Mouse (Mus musculus): ENCODE results near the gene Slc44a2. TPM values are rescaled to one million over a fixed set of nuclear protein-coding genes. Genes with fewer than 3 reads are reported as not detected.
A peak's percentile ranks its signal among the peaks of the same experiment; 100 is the strongest.
"Not testable (repeated sequence)": the region's sequence is repeated elsewhere in the genome, so short reads cannot be mapped to it uniquely, and the experiment has no call there.

The Slc44a2 gene
- polyA plus RNA-seq, 1 experiment from 2014 or later = 70.4 TPM

DNA sequence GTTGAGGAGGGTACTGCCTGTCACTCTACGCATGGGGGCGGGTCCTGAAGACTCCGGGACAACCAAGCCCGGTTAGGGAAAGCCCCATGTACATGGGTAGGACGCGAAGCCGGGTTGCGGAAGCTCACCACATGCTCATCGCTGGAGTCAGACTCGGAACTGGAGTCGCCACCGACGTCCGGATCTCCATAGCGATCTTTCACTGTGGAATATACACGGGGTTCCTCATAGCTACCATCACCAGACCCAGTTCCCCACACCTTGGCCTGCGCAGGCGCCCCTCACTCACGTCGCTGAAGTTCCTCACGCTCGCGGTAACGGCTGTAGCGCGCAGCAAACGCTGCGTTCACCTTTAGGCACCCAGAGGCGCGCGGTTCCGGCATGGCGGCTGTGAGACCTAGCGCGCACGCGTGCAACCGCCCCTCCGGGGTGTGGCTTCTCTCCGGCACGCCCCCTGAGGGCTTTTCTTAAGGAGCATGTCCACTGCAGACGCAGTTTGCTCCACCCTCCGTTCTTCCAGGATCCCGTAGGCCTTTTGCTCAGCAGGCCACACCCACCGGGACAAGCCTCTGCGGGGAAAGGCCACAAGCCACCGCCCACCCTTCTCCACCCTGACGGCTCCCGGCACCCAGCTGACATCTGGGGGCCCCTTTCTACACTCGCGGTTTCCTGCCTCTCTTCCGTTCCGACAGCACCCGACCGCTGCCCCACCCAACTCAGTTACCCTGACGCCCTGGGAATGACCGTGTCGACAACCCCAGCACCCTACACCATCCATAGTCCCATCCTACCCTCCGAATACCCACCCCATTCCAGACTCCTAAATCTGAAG, 32.7 kb upstream of the Slc44a2 start, which contains the start of gene Kri1:
TSS of gene Kri1 (minus strand) at position 399 of the 832 bp plus-strand sequence.
- H3K4me3 ChIP-seq = peak within 1 kb of the TSS; percentile 92
- H3K27me3 ChIP-seq (ENCODE audit: insufficient read depth, poor library complexity, severe bottlenecking) = no peaks in the 10 kb centered on the region
- peaks cover 38% of the 10 kb centered on the region for H3K36me3 ChIP-seq
- H3K27ac ChIP-seq = peak within 1 kb of the TSS; percentile 92
- peaks cover 38% of the 10 kb centered on the region for H3K4me1 ChIP-seq
- under 1% methylated on average over 59 of the region's 59 CpGs for WGBS
- peak; percentile 99 for DNase-seq (ENCODE audit: low spot score)
- H3K9me3 ChIP-seq = no peaks in the 10 kb centered on the region

GRCm38 (mm10) chr9:21288404-21289336, 31.8 kb upstream of the Slc44a2 start:
- H3K27me3 ChIP-seq (ENCODE audit: insufficient read depth, poor library complexity, severe bottlenecking) = no peaks in the 10 kb centered on the region
- WGBS = 73% methylated on average over 13 of the region's 13 CpGs
- no peak for DNase-seq (ENCODE audit: low spot score)
- H3K27ac ChIP-seq = peak overlapping the region; percentile 92
- no peaks in the 10 kb centered on the region for H3K9me3 ChIP-seq
- peaks cover 33% of the 10 kb centered on the region for H3K36me3 ChIP-seq
- peak overlapping the region; percentile 92 for H3K4me3 ChIP-seq
- peaks cover 38% of the 10 kb centered on the region for H3K4me1 ChIP-seq

DNA sequence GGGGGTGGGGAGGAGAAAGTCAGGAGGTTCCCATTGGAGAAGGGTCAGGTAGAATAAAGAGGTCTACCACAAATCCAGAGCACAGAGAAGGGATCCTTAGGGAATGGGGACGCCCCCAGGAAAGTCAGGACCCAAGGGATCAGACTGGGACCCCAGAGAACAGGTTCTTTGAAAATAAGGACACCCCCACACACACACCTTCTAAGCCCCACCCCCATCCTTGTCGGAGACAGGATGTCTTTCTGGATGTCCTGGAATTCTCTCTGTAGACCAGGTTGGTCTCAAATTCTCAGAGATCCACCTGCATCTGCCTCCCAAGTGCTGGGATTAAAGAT, 31.2 kb upstream of the Slc44a2 start:
- 81% methylated on average over 2 of the region's 2 CpGs for WGBS
- H3K36me3 ChIP-seq = peaks cover 26% of the 10 kb centered on the region
- no peak for DNase-seq (ENCODE audit: low spot score)
- H3K4me3 ChIP-seq = peak overlapping the region; percentile 92
- no peaks in the 10 kb centered on the region for H3K9me3 ChIP-seq
- peak overlapping the region; percentile 92 for H3K27ac ChIP-seq
- H3K27me3 ChIP-seq (ENCODE audit: insufficient read depth, poor library complexity, severe bottlenecking) = no peaks in the 10 kb centered on the region
- H3K4me1 ChIP-seq = peaks cover 38% of the 10 kb centered on the region

- no peak for DNase-seq (ENCODE audit: low spot score)
- WGBS = under 1% methylated on average over 20 of the region's 20 CpGs
- H3K4me1 ChIP-seq = peaks cover 38% of the 10 kb centered on the region
Measured at GRCm38 (mm10) chr9:21290589-21290988, 29.9 kb upstream of the Slc44a2 start.

GRCm38 (mm10) chr9:21291022-21291787, 29.3 kb upstream of the Slc44a2 start, which contains the start of gene Cdkn2d:
Gene Cdkn2d (minus strand): TSS chr9:21291407.
- Histone ChIP-seq H3K27ac (peak within 1 kb of the TSS; percentile 89), H3K9me3 (no peaks in the 10 kb centered on the region), H3K27me3 (ENCODE audit: insufficient read depth, poor library complexity, severe bottlenecking) (no peaks in the 10 kb centered on the region), H3K36me3 (peaks cover 11% of the 10 kb centered on the region), H3K4me3 (peak within 1 kb of the TSS; percentile 92), H3K4me1 (peaks cover 38% of the 10 kb centered on the region)
- peak; percentile 100 for DNase-seq (ENCODE audit: low spot score)
- under 1% methylated on average over 43 of the region's 51 CpGs for WGBS

More at GRCm38 (mm10) chr9:21290589-21290988, 29.9 kb upstream of the Slc44a2 start:
- Histone ChIP-seq H3K9me3 (no peaks in the 10 kb centered on the region), H3K27me3 (ENCODE audit: insufficient read depth, poor library complexity, severe bottlenecking) (no peaks in the 10 kb centered on the region), H3K4me3 (peak overlapping the region; percentile 92), H3K27ac (peak overlapping the region; percentile 89), H3K36me3 (peaks cover 15% of the 10 kb centered on the region)

DNA sequence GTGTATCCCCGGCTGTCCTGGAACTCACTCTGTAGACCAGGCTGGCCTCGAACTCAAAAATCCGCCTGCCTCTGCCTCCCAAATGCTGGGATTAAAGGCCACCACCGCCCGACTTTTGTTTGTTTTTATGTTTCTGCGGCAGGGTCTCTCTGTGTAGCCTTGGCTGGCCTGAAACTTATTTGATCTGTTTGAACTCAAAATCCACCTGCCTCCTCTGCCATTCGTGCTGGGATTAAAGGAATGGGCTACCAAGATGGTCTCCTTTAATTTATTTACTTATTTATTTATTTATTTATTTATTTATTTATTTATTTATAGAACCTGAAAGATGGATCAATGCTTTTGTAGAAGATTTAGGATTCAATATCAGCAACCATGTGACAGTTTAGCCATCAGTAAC, 28.6 kb upstream of the Slc44a2 start:
- H3K27me3 ChIP-seq (ENCODE audit: insufficient read depth, poor library complexity, severe bottlenecking); H3K9me3 ChIP-seq; H3K36me3 ChIP-seq; DNase-seq (ENCODE audit: low spot score): not testable (repeated sequence)
- peaks cover 31% of the 10 kb centered on the region for H3K4me1 ChIP-seq
- peak overlapping the region; percentile 92 for H3K4me3 ChIP-seq
- peak overlapping the region; percentile 86 for H3K27ac ChIP-seq
- 18% methylated on average over 7 of the region's 7 CpGs for WGBS

DNA sequence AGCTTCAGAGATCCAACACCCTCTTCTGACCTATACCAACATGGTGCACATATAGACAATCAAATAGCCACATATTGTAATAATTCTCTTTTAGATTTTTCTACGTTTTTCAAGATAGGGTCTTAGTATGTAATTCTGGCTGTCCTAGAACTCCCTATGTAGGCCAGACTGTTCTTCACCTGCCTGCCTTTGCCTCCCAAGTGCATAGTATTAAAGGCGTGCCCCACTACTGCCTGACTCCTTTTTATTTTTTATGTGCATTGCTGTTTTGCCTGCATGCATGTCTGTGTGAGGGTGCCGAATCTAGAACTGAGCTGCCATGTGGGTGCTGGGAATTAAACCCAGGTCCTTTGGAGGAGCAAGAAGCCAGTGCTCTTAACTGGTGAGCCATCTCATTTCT, 28.2 kb upstream of the Slc44a2 start:
- peaks cover 27% of the 10 kb centered on the region for H3K4me1 ChIP-seq
- no peaks in the 10 kb centered on the region for H3K27me3 ChIP-seq (ENCODE audit: insufficient read depth, poor library complexity, severe bottlenecking)
- peaks cover 8% of the 10 kb centered on the region for H3K36me3 ChIP-seq
- 91% methylated on average over 3 of the region's 3 CpGs for WGBS
- no peaks in the 10 kb centered on the region for H3K9me3 ChIP-seq
- H3K4me3 ChIP-seq = no peak overlapping the region
- DNase-seq (ENCODE audit: low spot score) = no peak
- peak overlapping the region; percentile 64; the same call in 1 of the 2 replicates for H3K27ac ChIP-seq

DNA sequence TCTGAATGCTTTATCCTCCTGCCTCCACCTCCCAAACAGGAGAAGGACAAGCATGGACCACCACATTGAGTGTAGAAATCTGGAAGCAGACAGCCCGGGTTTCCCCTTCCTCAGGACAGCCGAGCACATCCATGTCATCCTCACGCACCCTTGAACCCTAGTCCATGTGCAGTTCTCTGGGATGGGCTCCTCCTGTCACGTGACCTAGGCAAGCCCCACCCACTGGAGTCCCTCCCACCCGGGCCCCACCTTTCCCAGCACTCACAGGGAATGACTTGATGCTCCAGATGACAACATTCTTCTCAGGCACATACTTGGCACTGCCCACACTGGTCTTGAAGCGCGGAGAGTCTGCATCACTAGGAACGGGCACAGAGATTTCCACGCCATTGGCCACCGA, 21.5 kb upstream of the Slc44a2 start:
- Histone ChIP-seq H3K4me3 (no peak overlapping the region), H3K9me3 (no peaks in the 10 kb centered on the region), H3K27me3 (ENCODE audit: insufficient read depth, poor library complexity, severe bottlenecking) (no peaks in the 10 kb centered on the region), H3K27ac (no peak overlapping the region), H3K4me1 (no peaks in the 10 kb centered on the region), H3K36me3 (no peaks in the 10 kb centered on the region)
- no peak for DNase-seq (ENCODE audit: low spot score)
- 81% methylated on average over 10 of the region's 10 CpGs for WGBS

- Histone ChIP-seq H3K4me1 (peaks cover 11% of the 10 kb centered on the region), H3K27me3 (ENCODE audit: insufficient read depth, poor library complexity, severe bottlenecking) (no peaks in the 10 kb centered on the region)
- 73% methylated on average over 7 of the region's 7 CpGs for WGBS
Measured at GRCm38 (mm10) chr9:21305065-21305464, 15.4 kb upstream of the Slc44a2 start.

DNA sequence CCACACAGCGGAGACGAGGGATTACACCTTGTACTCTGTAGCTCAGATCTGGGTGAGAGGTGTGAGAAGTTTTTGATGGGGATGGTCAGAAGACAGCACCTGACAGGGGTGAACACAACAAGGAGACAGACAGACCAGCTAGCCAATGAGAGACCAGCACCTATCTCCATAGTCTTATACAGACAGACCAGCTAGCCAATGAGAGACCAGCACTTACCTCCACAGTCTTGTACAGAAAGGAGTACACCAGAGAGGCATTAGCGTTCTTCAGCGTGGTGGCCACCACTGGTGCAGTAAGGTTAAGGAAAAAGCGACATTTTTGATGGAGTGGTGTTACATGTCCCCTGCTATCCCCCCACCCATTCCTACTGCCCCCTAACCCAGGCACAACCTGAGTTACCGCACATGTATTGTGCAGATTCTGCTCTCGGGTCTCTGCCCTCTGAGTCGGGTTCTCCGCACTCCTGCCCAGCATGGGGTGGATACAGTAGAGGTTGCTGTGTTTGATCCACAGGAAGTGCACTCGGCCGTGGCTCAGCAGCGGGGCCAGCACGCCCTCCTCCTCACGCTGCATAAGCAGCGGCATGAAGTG, 11.3 kb upstream of the Slc44a2 start:
- WGBS = 68% methylated on average over 15 of the region's 15 CpGs
- Histone ChIP-seq H3K9me3 (no peaks in the 10 kb centered on the region), H3K4me1 (peaks cover 19% of the 10 kb centered on the region), H3K27ac (no peak overlapping the region), H3K36me3 (no peaks in the 10 kb centered on the region), H3K4me3 (0 out of 2 replicates have a peak overlapping the region, but pooled peaks have one; percentile 22), H3K27me3 (ENCODE audit: insufficient read depth, poor library complexity, severe bottlenecking) (peaks cover 19% of the 10 kb centered on the region)
- DNase-seq (ENCODE audit: low spot score) = no peak

More at GRCm38 (mm10) chr9:21305065-21305464, 15.4 kb upstream of the Slc44a2 start:
- DNase-seq (ENCODE audit: low spot score) = no peak
- no peaks in the 10 kb centered on the region for H3K36me3 ChIP-seq
- H3K9me3 ChIP-seq = no peaks in the 10 kb centered on the region
- H3K4me3 ChIP-seq = no peak overlapping the region
- no peak overlapping the region for H3K27ac ChIP-seq

DNA sequence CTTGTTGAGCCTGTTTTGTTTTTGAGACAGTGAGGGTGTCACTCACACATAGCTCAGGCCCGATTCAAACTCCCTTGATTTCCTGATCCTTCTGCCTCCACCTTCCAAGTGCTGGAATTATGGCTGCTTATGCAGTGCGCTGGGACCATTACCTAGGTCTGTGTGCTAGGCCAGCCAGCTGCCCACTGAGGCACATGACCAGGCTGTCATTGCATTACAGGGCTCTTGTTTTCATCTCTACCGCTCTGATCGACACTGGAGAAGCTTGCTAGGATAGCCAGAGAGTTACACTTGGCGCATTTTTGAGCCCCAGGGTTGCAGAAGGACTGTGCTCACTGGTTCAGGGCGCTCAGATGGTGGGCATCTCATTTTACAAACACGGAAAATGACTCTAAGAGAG, 8.8 kb upstream of the Slc44a2 start:
- peaks cover 17% of the 10 kb centered on the region for H3K4me1 ChIP-seq
- WGBS = 25% methylated on average over 7 of the region's 7 CpGs
- no peak overlapping the region for H3K27ac ChIP-seq
- peaks cover 19% of the 10 kb centered on the region for H3K27me3 ChIP-seq (ENCODE audit: insufficient read depth, poor library complexity, severe bottlenecking)
- no peak for DNase-seq (ENCODE audit: low spot score)
- H3K36me3 ChIP-seq = no peaks in the 10 kb centered on the region
- H3K4me3 ChIP-seq = peak overlapping the region; percentile 45
- no peaks in the 10 kb centered on the region for H3K9me3 ChIP-seq

- Histone ChIP-seq H3K27me3 (ENCODE audit: insufficient read depth, poor library complexity, severe bottlenecking) (peaks cover 19% of the 10 kb centered on the region), H3K4me1 (peaks cover 17% of the 10 kb centered on the region), H3K27ac (no peak within 1 kb of the TSS), H3K9me3 (no peaks in the 10 kb centered on the region), H3K36me3 (no peaks in the 10 kb centered on the region), H3K4me3 (peak within 1 kb of the TSS; percentile 45)
- 8% methylated on average over 35 of the region's 35 CpGs for WGBS
- no peak for DNase-seq (ENCODE audit: low spot score)
Measured at GRCm38 (mm10) chr9:21312134-21312533, 8.4 kb upstream of the Slc44a2 start, which contains the start of gene Ap1m2. Gene Ap1m2 (minus strand): TSS chr9:21312337.

Data from heart, embryonic 10.5 days (tissue).